Mouse (Mus musculus): ENCODE data around the gene Ppl. TPM values are rescaled to one million over a fixed set of nuclear protein-coding genes. Genes with fewer than 3 reads are reported as not detected.

The Ppl gene
- polyA plus RNA-seq, 1 experiment from 2014 or later: 3.1 TPM

GRCm38 (mm10) chr16:5063472-5063871, 68.7 kb downstream of the Ppl start:
- H3K36me3 ChIP-seq (ENCODE audit: control insufficient read depth, insufficient read depth, low read length): peaks cover 13% of the 10 kb centered on the region; the same call in 1 of the 2 replicates
- no peak overlapping the region for H3K9ac ChIP-seq (ENCODE audit: low read depth, low read length)

GRCm38 (mm10) chr16:5058114-5058513, 74.1 kb downstream of the Ppl start:
- no peak overlapping the region for H3K4me2 ChIP-seq (ENCODE audit: low read depth, low read length)
- peaks cover 2% of the 10 kb centered on the region; the same call in 1 of the 2 replicates for H3K4me1 ChIP-seq (ENCODE audit: control insufficient read depth, insufficient read depth, low read length)
- H3K27ac ChIP-seq (ENCODE audit: low read length): no peak overlapping the region
- no peaks in the 10 kb centered on the region for H3K27me3 ChIP-seq (replicated peaks; ENCODE audit: control insufficient read depth, insufficient read depth, low read length)
- H3K36me3 ChIP-seq (ENCODE audit: control insufficient read depth, insufficient read depth, low read length): peaks cover 10% of the 10 kb centered on the region; the same call in 1 of the 2 replicates
- WGBS: 81% methylated on average over 1 of the region's 1 CpGs
- no peak overlapping the region for H3K4me3 ChIP-seq (ENCODE audit: low read length)
- no peak overlapping the region for H3K9ac ChIP-seq (ENCODE audit: low read depth, low read length)
- H3K9me3 ChIP-seq (ENCODE audit: control insufficient read depth, low read length): no peaks in the 10 kb centered on the region
- no peak for ATAC-seq

More at GRCm38 (mm10) chr16:5063472-5063871, 68.7 kb downstream of the Ppl start:
- Histone ChIP-seq H3K27ac (ENCODE audit: low read length) (no peak overlapping the region), H3K4me2 (ENCODE audit: low read depth, low read length) (no peak overlapping the region), H3K9me3 (ENCODE audit: control insufficient read depth, low read length) (no peaks in the 10 kb centered on the region), H3K4me1 (ENCODE audit: control insufficient read depth, insufficient read depth, low read length) (no peaks in the 10 kb centered on the region), H3K27me3 (replicated peaks; ENCODE audit: control insufficient read depth, insufficient read depth, low read length) (no peaks in the 10 kb centered on the region), H3K4me3 (ENCODE audit: low read length) (no peak overlapping the region)
- WGBS: 93% methylated on average over 4 of the region's 4 CpGs
- no peak for ATAC-seq

- peaks cover 3% of the 10 kb centered on the region; the same call in 1 of the 2 replicates for H3K36me3 ChIP-seq (ENCODE audit: control insufficient read depth, insufficient read depth, low read length)
- peak overlapping the region; percentile 80 for H3K4me2 ChIP-seq (ENCODE audit: low read depth, low read length)
- H3K9ac ChIP-seq (ENCODE audit: low read depth, low read length): peak overlapping the region; percentile 94
- peak overlapping the region; percentile 97 for H3K4me3 ChIP-seq (ENCODE audit: low read length)
- H3K4me1 ChIP-seq (ENCODE audit: control insufficient read depth, insufficient read depth, low read length): peaks cover 11% of the 10 kb centered on the region
- ATAC-seq: peak; percentile 86
- under 1% methylated on average over 78 of the region's 78 CpGs for WGBS
- H3K9me3 ChIP-seq (ENCODE audit: control insufficient read depth, low read length): no peaks in the 10 kb centered on the region
- H3K27ac ChIP-seq (ENCODE audit: low read length): peak overlapping the region; percentile 99
- H3K27me3 ChIP-seq (replicated peaks; ENCODE audit: control insufficient read depth, insufficient read depth, low read length): no peaks in the 10 kb centered on the region
Measured at GRCm38 (mm10) chr16:5050251-5051110, 81.7 kb downstream of the Ppl start.

- no peaks in the 10 kb centered on the region for H3K27me3 ChIP-seq (replicated peaks; ENCODE audit: control insufficient read depth, insufficient read depth, low read length)
- H3K4me3 ChIP-seq (ENCODE audit: low read length): peak within 1 kb of the TSS; percentile 97
- peak within 1 kb of the TSS; percentile 96 for H3K9ac ChIP-seq (ENCODE audit: low read depth, low read length)
- WGBS: 0% methylated on average over 53 of the region's 56 CpGs
- H3K9me3 ChIP-seq (ENCODE audit: control insufficient read depth, low read length): no peaks in the 10 kb centered on the region
- peak within 1 kb of the TSS; percentile 80 for H3K4me2 ChIP-seq (ENCODE audit: low read depth, low read length)
- peaks cover 11% of the 10 kb centered on the region for H3K4me1 ChIP-seq (ENCODE audit: control insufficient read depth, insufficient read depth, low read length)
- peak within 1 kb of the TSS; percentile 99 for H3K27ac ChIP-seq (ENCODE audit: low read length)
- H3K36me3 ChIP-seq (ENCODE audit: control insufficient read depth, insufficient read depth, low read length): peaks cover 9% of the 10 kb centered on the region; the same call in 1 of the 2 replicates
- peak; percentile 98 for ATAC-seq
Measured at GRCm38 (mm10) chr16:5049774-5050234, 82.4 kb downstream of the Ppl start, which contains the start of the genes Glyr1 and Ubn1. Gene Glyr1, minus strand, starts transcription at chr16:5049863. Gene Ubn1, plus strand, starts transcription at chr16:5050057.

- ATAC-seq: peak; percentile 66
- Histone ChIP-seq H3K36me3 (ENCODE audit: control insufficient read depth, insufficient read depth, low read length) (peaks cover 9% of the 10 kb centered on the region; the same call in 1 of the 2 replicates), H3K9ac (ENCODE audit: low read depth, low read length) (peak overlapping the region; percentile 96), H3K4me3 (ENCODE audit: low read length) (peak overlapping the region; percentile 97), H3K9me3 (ENCODE audit: control insufficient read depth, low read length) (no peaks in the 10 kb centered on the region), H3K4me1 (ENCODE audit: control insufficient read depth, insufficient read depth, low read length) (peaks cover 11% of the 10 kb centered on the region), H3K27me3 (replicated peaks; ENCODE audit: control insufficient read depth, insufficient read depth, low read length) (no peaks in the 10 kb centered on the region), H3K27ac (ENCODE audit: low read length) (peak overlapping the region; percentile 85), H3K4me2 (ENCODE audit: low read depth, low read length) (peak overlapping the region; percentile 64)
- under 1% methylated on average over 38 of the region's 38 CpGs for WGBS
Measured at GRCm38 (mm10) chr16:5049182-5049773, 82.9 kb downstream of the Ppl start.

- Histone ChIP-seq H3K27ac (ENCODE audit: low read length) (no peak overlapping the region), H3K9me3 (ENCODE audit: control insufficient read depth, low read length) (no peaks in the 10 kb centered on the region), H3K9ac (ENCODE audit: low read depth, low read length) (no peak overlapping the region), H3K4me3 (ENCODE audit: low read length) (no peak overlapping the region), H3K27me3 (replicated peaks; ENCODE audit: control insufficient read depth, insufficient read depth, low read length) (no peaks in the 10 kb centered on the region), H3K36me3 (ENCODE audit: control insufficient read depth, insufficient read depth, low read length) (peaks cover 9% of the 10 kb centered on the region; the same call in 1 of the 2 replicates), H3K4me1 (ENCODE audit: control insufficient read depth, insufficient read depth, low read length) (peaks cover 6% of the 10 kb centered on the region; the same call in 1 of the 2 replicates), H3K4me2 (ENCODE audit: low read depth, low read length) (no peak overlapping the region)
- WGBS: 92% methylated on average over 3 of the region's 3 CpGs
- ATAC-seq: no peak
Measured at GRCm38 (mm10) chr16:5045322-5045721, 86.9 kb downstream of the Ppl start.

GRCm38 (mm10) chr16:5036649-5037234, 95.5 kb downstream of the Ppl start:
- H3K36me3 ChIP-seq (ENCODE audit: control insufficient read depth, insufficient read depth, low read length): peaks cover 22% of the 10 kb centered on the region
- WGBS: 86% methylated on average over 5 of the region's 5 CpGs

More at GRCm38 (mm10) chr16:5036649-5037234, 95.5 kb downstream of the Ppl start:
- no peak for ATAC-seq
- no peaks in the 10 kb centered on the region for H3K27me3 ChIP-seq (replicated peaks; ENCODE audit: control insufficient read depth, insufficient read depth, low read length)
- H3K9me3 ChIP-seq (ENCODE audit: control insufficient read depth, low read length): no peaks in the 10 kb centered on the region
- no peaks in the 10 kb centered on the region for H3K4me1 ChIP-seq (ENCODE audit: control insufficient read depth, insufficient read depth, low read length)
- H3K4me2 ChIP-seq (ENCODE audit: low read depth, low read length): no peak overlapping the region
- H3K4me3 ChIP-seq (ENCODE audit: low read length): no peak overlapping the region
- H3K9ac ChIP-seq (ENCODE audit: low read depth, low read length): no peak overlapping the region
- H3K27ac ChIP-seq (ENCODE audit: low read length): no peak overlapping the region
